Mouse (Mus musculus): ENCODE results near the gene Commd7.
A peak's percentile ranks its signal among the peaks of the same experiment; 100 is the strongest.

DNA sequence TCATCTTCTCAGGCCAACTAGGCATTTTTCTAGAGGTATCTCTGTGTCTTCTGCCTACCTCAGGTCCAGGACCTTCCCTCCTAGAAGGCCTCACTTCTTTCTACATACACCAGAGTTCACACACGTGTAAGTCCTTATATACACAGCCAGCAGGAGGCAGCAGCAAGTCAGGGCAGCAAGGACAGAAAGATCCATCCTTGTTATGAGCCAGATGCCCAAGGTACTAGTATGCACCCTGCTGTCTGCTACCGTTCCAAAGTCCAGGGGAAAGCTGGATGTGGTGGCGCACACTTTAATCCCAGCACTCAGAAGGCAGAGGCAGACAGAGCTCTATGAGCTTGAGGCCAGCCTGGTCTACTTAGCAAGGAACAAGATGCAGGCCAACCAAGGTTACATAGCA lies 26.2 kb downstream of the Commd7 start:
- TF ChIP-seq GATA1 (IDR thresholded peaks at IDR 0.05; ENCODE audit: borderline replicate concordance, low read length) = no peak
- peak; percentile 77 for TF ChIP-seq CTCF (IDR thresholded peaks at IDR 0.05; ENCODE audit: low read depth, low read length)
- TF ChIP-seq TAL1 (conservative IDR thresholded peaks at IDR 0.05; ENCODE audit: low read depth, low read length) = no peak

Data from G1E (cell line).